Mouse (Mus musculus): ENCODE measurements around the gene Pla2g6. TPM values are rescaled to one million over a fixed set of nuclear protein-coding genes. Genes with fewer than 3 reads are reported as not detected.

Pla2g6 gene
- 10 to 100 TPM; 21.4 to 24.1 (median 22.8) TPM for total RNA-seq (2022)

GRCm38 (mm10) chr15:79328058-79328938, at the start of gene Pla2g6:
Gene Pla2g6 (minus strand): TSS chr15:79328390.
- peak; percentile 93 to 99 for DNase-seq (ENCODE audit: low spot score in 2 of 2)

- DNase-seq (ENCODE audit: low spot score in 2 of 2): peak in 1 of 2 experiments; percentile 54
Observed at GRCm38 (mm10) chr15:79377681-79378080, 49.5 kb upstream of the Pla2g6 start.

GRCm38 (mm10) chr15:79374760-79375159, 46.6 kb upstream of the Pla2g6 start:
- no peak for DNase-seq (ENCODE audit: low spot score in 2 of 2)

GRCm38 (mm10) chr15:79370281-79370843, 42.2 kb upstream of the Pla2g6 start:
- DNase-seq (ENCODE audit: low spot score in 2 of 2): no peak

- no peak for DNase-seq (ENCODE audit: low spot score in 2 of 2)
Observed at GRCm38 (mm10) chr15:79369452-79370280, 41.5 kb upstream of the Pla2g6 start.

GRCm38 (mm10) chr15:79368861-79369440, 40.8 kb upstream of the Pla2g6 start:
- DNase-seq (ENCODE audit: low spot score in 2 of 2): no peak

- no peak for DNase-seq (ENCODE audit: low spot score in 2 of 2)
Observed at GRCm38 (mm10) chr15:79368313-79368811, 40.2 kb upstream of the Pla2g6 start.

GRCm38 (mm10) chr15:79366402-79366801, 38.2 kb upstream of the Pla2g6 start:
- no peak for DNase-seq (ENCODE audit: low spot score in 2 of 2)

- DNase-seq (ENCODE audit: low spot score in 2 of 2): no peak
Observed at GRCm38 (mm10) chr15:79365068-79365467, 36.9 kb upstream of the Pla2g6 start.

- DNase-seq (ENCODE audit: low spot score in 2 of 2): no peak
Observed at GRCm38 (mm10) chr15:79364120-79364519, 35.9 kb upstream of the Pla2g6 start.

GRCm38 (mm10) chr15:79361023-79361422, 32.8 kb upstream of the Pla2g6 start:
- DNase-seq (ENCODE audit: low spot score in 2 of 2): no peak

GRCm38 (mm10) chr15:79360371-79360770, 32.2 kb upstream of the Pla2g6 start:
- DNase-seq (ENCODE audit: low spot score in 2 of 2): no peak

GRCm38 (mm10) chr15:79359954-79360353, 31.8 kb upstream of the Pla2g6 start:
- DNase-seq (ENCODE audit: low spot score in 2 of 2): no peak

- DNase-seq (ENCODE audit: low spot score in 2 of 2): no peak
Observed at GRCm38 (mm10) chr15:79357974-79358690, 29.9 kb upstream of the Pla2g6 start.

- DNase-seq (ENCODE audit: low spot score in 2 of 2): no peak
Observed at GRCm38 (mm10) chr15:79357036-79357911, 29.1 kb upstream of the Pla2g6 start.

GRCm38 (mm10) chr15:79356481-79356880, 28.3 kb upstream of the Pla2g6 start:
- DNase-seq (ENCODE audit: low spot score in 2 of 2): no peak

- DNase-seq (ENCODE audit: low spot score in 2 of 2): no peak
Observed at GRCm38 (mm10) chr15:79354619-79355018, 26.4 kb upstream of the Pla2g6 start.

GRCm38 (mm10) chr15:79353690-79354305, 25.6 kb upstream of the Pla2g6 start:
- DNase-seq (ENCODE audit: low spot score in 2 of 2): no peak

- DNase-seq (ENCODE audit: low spot score in 2 of 2): no peak
Observed at GRCm38 (mm10) chr15:79352479-79352878, 24.3 kb upstream of the Pla2g6 start.
